Mouse (Mus musculus) heart, embryonic 15.5 days (tissue): Measurements from ENCODE around the gene Gcn1l1. TPM values are rescaled to one million over a fixed set of nuclear protein-coding genes. Genes with fewer than 3 reads are reported as not detected.
A peak's percentile ranks its signal among the peaks of the same experiment; 100 is the strongest.

Experiments
- ATAC-seq: fragments of 200-750 bp; cut with Nextera tagmentation; replicated peaks from 2 replicates; pipeline ENCODE4 v1.8.0; 2017; ENCODE audit warnings: low read depth, moderate TSS enrichment; ENCODE audit not compliant: insufficient number of reproducible peaks, insufficient read depth, low FRiP score
- H3K27ac ChIP-seq: fragments of 300-500 bp; sonication (generic); 2 replicates; pipeline ENCODE4 v1.5.1; 2015; ENCODE audit warnings: mild to moderate bottlenecking, inconsistent platforms
- H3K27me3 ChIP-seq: fragments of 300-500 bp; sonication (generic); 2 replicates; pipeline ENCODE4 v1.6.1; 2015; ENCODE audit warnings: inconsistent platforms
- H3K36me3 ChIP-seq: fragments of 300-500 bp; sonication (generic); 2 replicates; pipeline ENCODE4 v1.6.1; 2015; ENCODE audit warnings: mild to moderate bottlenecking, inconsistent platforms
- H3K4me1 ChIP-seq: fragments of 300-500 bp; sonication (generic); replicated peaks from 2 replicates; pipeline ENCODE4 v1.6.1; 2015; ENCODE audit warnings: inconsistent platforms
- H3K4me2 ChIP-seq: fragments of 300-500 bp; sonication (generic); 2 replicates; pipeline ENCODE4 v1.6.1; 2015; ENCODE audit warnings: inconsistent platforms, mild to moderate bottlenecking, moderate library complexity
- H3K4me3 ChIP-seq: fragments of 300-500 bp; sonication (generic); 2 replicates; pipeline ENCODE4 v1.5.1; 2015; ENCODE audit warnings: mild to moderate bottlenecking, inconsistent platforms
- H3K9ac ChIP-seq: fragments of 300-500 bp; sonication (generic); 2 replicates; pipeline ENCODE4 v1.6.1; 2015; ENCODE audit warnings: mild to moderate bottlenecking, inconsistent platforms
- H3K9me3 ChIP-seq: fragments of 300-500 bp; sonication (generic); replicated peaks from 2 replicates; pipeline ENCODE4 v1.6.1; 2016; ENCODE audit warnings: inconsistent platforms
- whole genome bisulfite sequencing: fragments of 180-500 bp; shearing (Covaris S2); methylation state at CpG from one replicate; pipeline ENCODE4 v1.1.7; 2015; ENCODE audit warnings: mixed read lengths; 5-methylcytosine and 5-hydroxymethylcytosine counted together
- polyA plus RNA-seq: library from polyadenylated mRNA; unstranded; fragments of >200 nt; fragmentation: Nextera tagmentation; extraction: Ambion mirVana; gene quantifications from 2 replicates; pipeline ENCODE4 v1.2.1, GENCODE M21; 2015

The Gcn1l1 gene
- polyA plus RNA-seq, 1 experiment from 2014 or later, result 20.9 TPM

GRCm38 (mm10) chr5:115524471-115524870, 40.6 kb upstream of the Gcn1l1 start:
- peak overlapping the region; percentile 50 for H3K4me2 ChIP-seq
- 43% methylated on average over 12 of the region's 12 CpGs for WGBS
- H3K4me1 ChIP-seq, result peaks cover 75% of the 10 kb centered on the region
- H3K36me3 ChIP-seq, result no peaks in the 10 kb centered on the region
- peak; percentile 5 for ATAC-seq
- H3K9me3 ChIP-seq, result no peaks in the 10 kb centered on the region
- H3K9ac ChIP-seq, result peak overlapping the region; percentile 45; the same call in 1 of the 2 replicates
- H3K4me3 ChIP-seq, result no peak overlapping the region
- peak overlapping the region; percentile 80 for H3K27ac ChIP-seq
- no peaks in the 10 kb centered on the region for H3K27me3 ChIP-seq

GRCm38 (mm10) chr5:115525416-115525815, 39.6 kb upstream of the Gcn1l1 start:
- Histone ChIP-seq H3K9ac (no peak overlapping the region), H3K9me3 (no peaks in the 10 kb centered on the region), H3K4me1 (peaks cover 78% of the 10 kb centered on the region), H3K27ac (peak overlapping the region; percentile 27; the same call in 1 of the 2 replicates), H3K36me3 (no peaks in the 10 kb centered on the region), H3K4me3 (no peak overlapping the region), H3K27me3 (no peaks in the 10 kb centered on the region), H3K4me2 (no peak overlapping the region)
- WGBS, result 80% methylated on average over 4 of the region's 4 CpGs
- ATAC-seq, result no peak

GRCm38 (mm10) chr5:115525943-115526342, 39.1 kb upstream of the Gcn1l1 start:
- H3K27ac ChIP-seq, result peak overlapping the region; percentile 27

GRCm38 (mm10) chr5:115526456-115527202, 38.4 kb upstream of the Gcn1l1 start:
- no peaks in the 10 kb centered on the region for H3K36me3 ChIP-seq
- H3K9ac ChIP-seq, result no peak overlapping the region
- no peak for ATAC-seq
- WGBS, result 87% methylated on average over 17 of the region's 17 CpGs
- H3K27me3 ChIP-seq, result no peaks in the 10 kb centered on the region
- H3K27ac ChIP-seq, result no peak overlapping the region
- no peaks in the 10 kb centered on the region for H3K9me3 ChIP-seq
- peaks cover 80% of the 10 kb centered on the region for H3K4me1 ChIP-seq
- no peak overlapping the region for H3K4me2 ChIP-seq
- H3K4me3 ChIP-seq, result no peak overlapping the region

More at GRCm38 (mm10) chr5:115525943-115526342, 39.1 kb upstream of the Gcn1l1 start:
- H3K4me2 ChIP-seq, result no peak overlapping the region
- no peaks in the 10 kb centered on the region for H3K9me3 ChIP-seq
- no peaks in the 10 kb centered on the region for H3K27me3 ChIP-seq
- 68% methylated on average over 9 of the region's 9 CpGs for WGBS
- ATAC-seq, result no peak
- H3K9ac ChIP-seq, result peak overlapping the region; percentile 7; the same call in 1 of the 2 replicates
- no peak overlapping the region for H3K4me3 ChIP-seq
- H3K36me3 ChIP-seq, result no peaks in the 10 kb centered on the region
- H3K4me1 ChIP-seq, result peaks cover 78% of the 10 kb centered on the region

- Histone ChIP-seq H3K27ac (no peak overlapping the region), H3K27me3 (no peaks in the 10 kb centered on the region), H3K36me3 (no peaks in the 10 kb centered on the region), H3K4me3 (no peak overlapping the region), H3K4me1 (peaks cover 80% of the 10 kb centered on the region), H3K9ac (no peak overlapping the region), H3K9me3 (no peaks in the 10 kb centered on the region), H3K4me2 (no peak overlapping the region)
- ATAC-seq, result no peak
- WGBS, result 68% methylated on average over 5 of the region's 5 CpGs
Measured at GRCm38 (mm10) chr5:115528128-115528527, 36.9 kb upstream of the Gcn1l1 start.

DNA sequence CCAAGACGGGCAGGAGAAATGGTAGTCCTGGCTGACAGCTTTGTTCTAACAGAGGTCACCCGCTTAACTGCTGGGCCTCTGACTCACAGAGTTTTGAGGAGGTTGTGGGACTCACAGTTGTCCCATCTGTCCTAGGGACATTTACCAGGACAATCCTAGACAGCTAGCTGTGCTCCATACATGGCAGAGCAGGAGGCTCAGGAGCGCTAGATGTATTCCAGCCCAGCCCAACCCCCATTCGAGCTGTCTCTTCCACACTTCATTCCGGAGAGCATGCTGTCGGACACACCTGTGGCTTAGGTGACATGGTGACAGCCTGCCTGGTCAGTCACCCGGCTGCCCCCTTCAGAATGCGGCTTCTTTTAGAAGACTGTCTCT, 35.7 kb upstream of the Gcn1l1 start:
- Histone ChIP-seq H3K27me3 (no peaks in the 10 kb centered on the region), H3K9me3 (no peaks in the 10 kb centered on the region), H3K9ac (peak overlapping the region; percentile 10; the same call in 1 of the 2 replicates), H3K4me2 (peak overlapping the region; percentile 60; the same call in 1 of the 2 replicates), H3K27ac (peak overlapping the region; percentile 96), H3K36me3 (no peaks in the 10 kb centered on the region), H3K4me3 (no peak overlapping the region), H3K4me1 (peaks cover 83% of the 10 kb centered on the region)
- no peak for ATAC-seq
- 28% methylated on average over 8 of the region's 8 CpGs for WGBS

DNA sequence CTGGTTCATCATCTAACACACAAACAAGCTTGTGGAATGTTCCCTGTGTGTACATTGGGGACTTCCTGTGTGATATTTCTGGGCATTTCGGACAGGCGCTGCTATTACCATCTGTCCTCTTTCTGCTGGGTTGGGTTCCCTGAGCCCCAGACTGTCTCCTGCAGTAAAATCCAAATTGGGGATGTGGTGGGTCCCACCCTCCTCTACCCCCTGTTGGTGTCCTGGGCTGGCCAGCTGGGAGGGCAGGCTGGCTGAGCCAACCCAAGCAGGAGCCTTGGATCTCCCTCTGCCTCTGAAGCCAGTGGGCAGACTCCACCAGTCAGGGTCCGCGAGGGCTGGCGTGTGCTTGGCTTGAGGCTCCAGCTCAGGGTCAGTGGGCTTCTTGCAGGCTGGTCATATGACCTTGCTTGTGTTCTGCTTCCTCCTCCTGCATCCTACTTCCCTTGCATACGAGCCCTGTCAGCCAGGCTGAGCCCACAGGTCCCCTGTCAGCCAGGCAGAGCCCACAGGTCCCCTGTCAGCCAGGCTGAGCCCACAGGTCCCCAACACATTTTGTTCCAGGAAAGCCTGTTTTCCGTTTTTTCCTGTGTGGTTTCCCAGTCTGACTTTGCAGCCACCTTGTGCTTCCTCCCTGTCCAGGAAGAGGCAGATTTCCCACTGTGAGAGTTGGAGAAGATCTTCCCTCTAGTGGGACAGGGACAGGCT, 35.2 kb upstream of the Gcn1l1 start:
- no peaks in the 10 kb centered on the region for H3K27me3 ChIP-seq
- H3K36me3 ChIP-seq, result no peaks in the 10 kb centered on the region
- no peak overlapping the region for H3K4me3 ChIP-seq
- WGBS, result 42% methylated on average over 7 of the region's 7 CpGs
- peak overlapping the region; percentile 96 for H3K27ac ChIP-seq
- H3K4me2 ChIP-seq, result peak overlapping the region; percentile 60
- ATAC-seq, result no peak
- H3K4me1 ChIP-seq, result peaks cover 83% of the 10 kb centered on the region
- H3K9ac ChIP-seq, result peak overlapping the region; percentile 10
- H3K9me3 ChIP-seq, result no peaks in the 10 kb centered on the region

- WGBS, result 40% methylated on average over 8 of the region's 8 CpGs
- H3K9me3 ChIP-seq, result no peaks in the 10 kb centered on the region
- ATAC-seq, result no peak
- no peaks in the 10 kb centered on the region for H3K27me3 ChIP-seq
- H3K27ac ChIP-seq, result peak overlapping the region; percentile 96
- H3K36me3 ChIP-seq, result no peaks in the 10 kb centered on the region
- H3K4me1 ChIP-seq, result peaks cover 83% of the 10 kb centered on the region
- H3K9ac ChIP-seq, result peak overlapping the region; percentile 50; the same call in 1 of the 2 replicates
- H3K4me2 ChIP-seq, result peak overlapping the region; percentile 60
- H3K4me3 ChIP-seq, result no peak overlapping the region
Measured at GRCm38 (mm10) chr5:115530447-115530809, 34.6 kb upstream of the Gcn1l1 start.

- Histone ChIP-seq H3K4me3 (peak overlapping the region; percentile 28), H3K9ac (peak overlapping the region; percentile 50), H3K27me3 (no peaks in the 10 kb centered on the region), H3K36me3 (no peaks in the 10 kb centered on the region), H3K27ac (peak overlapping the region; percentile 96), H3K4me1 (peaks cover 84% of the 10 kb centered on the region), H3K4me2 (peak overlapping the region; percentile 60), H3K9me3 (no peaks in the 10 kb centered on the region)
- peak; percentile 78 for ATAC-seq
- WGBS, result 17% methylated on average over 18 of the region's 18 CpGs
Measured at GRCm38 (mm10) chr5:115531671-115532270, 33.3 kb upstream of the Gcn1l1 start.

GRCm38 (mm10) chr5:115534290-115534731, 30.7 kb upstream of the Gcn1l1 start:
- ATAC-seq, result no peak
- 8% methylated on average over 16 of the region's 16 CpGs for WGBS

GRCm38 (mm10) chr5:115534856-115535255, 30.2 kb upstream of the Gcn1l1 start:
- WGBS, result 37% methylated on average over 8 of the region's 8 CpGs
- ATAC-seq, result no peak
- peak overlapping the region; percentile 96 for H3K27ac ChIP-seq
- H3K36me3 ChIP-seq, result no peaks in the 10 kb centered on the region
- H3K4me3 ChIP-seq, result no peak overlapping the region
- no peaks in the 10 kb centered on the region for H3K27me3 ChIP-seq
- H3K4me2 ChIP-seq, result peak overlapping the region; percentile 35
- H3K9ac ChIP-seq, result no peak overlapping the region
- H3K4me1 ChIP-seq, result peaks cover 84% of the 10 kb centered on the region
- no peaks in the 10 kb centered on the region for H3K9me3 ChIP-seq

More at GRCm38 (mm10) chr5:115534290-115534731, 30.7 kb upstream of the Gcn1l1 start:
- Histone ChIP-seq H3K4me2 (peak overlapping the region; percentile 35), H3K4me1 (peaks cover 89% of the 10 kb centered on the region), H3K27me3 (no peaks in the 10 kb centered on the region), H3K4me3 (0 out of 2 replicates have a peak overlapping the region, but pooled peaks have one; percentile 9), H3K9me3 (no peaks in the 10 kb centered on the region), H3K27ac (peak overlapping the region; percentile 96), H3K36me3 (no peaks in the 10 kb centered on the region), H3K9ac (peak overlapping the region; percentile 23)
